Mouse (Mus musculus) liver, embryonic 16.5 days (tissue): ENCODE measurements around the gene Plpp3. TPM values are rescaled to one million over a fixed set of nuclear protein-coding genes. Genes with fewer than 3 reads are reported as not detected.

Experiments used
- ATAC-seq: fragments of 200-750 bp; cut with Nextera tagmentation; 2 replicates; pipeline ENCODE4 v1.8.0; 2017; ENCODE audit warnings: low read depth, mild to moderate bottlenecking, moderate number of reproducible peaks, moderate library complexity
- H3K27ac ChIP-seq: fragments of 300-500 bp; sonication (generic); 2 replicates; pipeline ENCODE4 v1.5.1; 2014; ENCODE audit warnings: mild to moderate bottlenecking, low read length
- H3K27me3 ChIP-seq: fragments of 300-500 bp; sonication (generic); 2 replicates; pipeline ENCODE4 v1.6.1; 2014; ENCODE audit warnings: low read depth, low read length, mixed read lengths; ENCODE audit not compliant: control insufficient read depth, insufficient read depth
- H3K36me3 ChIP-seq: fragments of 300-500 bp; sonication (generic); 2 replicates; pipeline ENCODE4 v1.6.1; 2014; ENCODE audit warnings: mild to moderate bottlenecking; ENCODE audit not compliant: control insufficient read depth, insufficient read depth
- H3K4me1 ChIP-seq: fragments of 300-500 bp; sonication (generic); 2 replicates; pipeline ENCODE4 v1.6.1; 2014; ENCODE audit warnings: low read depth, low read length, mixed read lengths; ENCODE audit not compliant: control insufficient read depth
- H3K4me2 ChIP-seq: fragments of 300-500 bp; sonication (generic); 2 replicates; pipeline ENCODE4 v1.6.1; 2014; ENCODE audit warnings: low read depth, low read length, mixed read lengths
- H3K4me3 ChIP-seq: fragments of 300-500 bp; sonication (generic); 2 replicates; pipeline ENCODE4 v1.5.1; 2014; ENCODE audit warnings: low read depth, mild to moderate bottlenecking, low read length
- H3K9ac ChIP-seq: fragments of 300-500 bp; sonication (generic); 2 replicates; pipeline ENCODE4 v1.6.1; 2014; ENCODE audit warnings: low read depth, low read length
- H3K9me3 ChIP-seq: fragments of 300-500 bp; sonication (generic); replicated peaks from 2 replicates; pipeline ENCODE4 v1.6.1; 2016; ENCODE audit warnings: low read length; ENCODE audit not compliant: control insufficient read depth
- WGBS: fragments of 180-500 bp; shearing (Covaris S2); extraction: QIAGEN DNeasy Blood & Tissue Kit; methylation state at CpG from one replicate; pipeline ENCODE4 v1.1.7; 2014; ENCODE audit not compliant: insufficient replicate concordance; 5-methylcytosine and 5-hydroxymethylcytosine counted together
- polyA plus RNA-seq: library from polyadenylated mRNA; unstranded; fragments of >200 nt; fragmentation: Nextera tagmentation; extraction: Ambion mirVana; gene quantifications from 2 replicates; pipeline ENCODE4 v1.2.1, GENCODE M21; 2015

Gene Plpp3
- polyA plus RNA-seq, 1 experiment from 2014 or later: 21.2 TPM

DNA sequence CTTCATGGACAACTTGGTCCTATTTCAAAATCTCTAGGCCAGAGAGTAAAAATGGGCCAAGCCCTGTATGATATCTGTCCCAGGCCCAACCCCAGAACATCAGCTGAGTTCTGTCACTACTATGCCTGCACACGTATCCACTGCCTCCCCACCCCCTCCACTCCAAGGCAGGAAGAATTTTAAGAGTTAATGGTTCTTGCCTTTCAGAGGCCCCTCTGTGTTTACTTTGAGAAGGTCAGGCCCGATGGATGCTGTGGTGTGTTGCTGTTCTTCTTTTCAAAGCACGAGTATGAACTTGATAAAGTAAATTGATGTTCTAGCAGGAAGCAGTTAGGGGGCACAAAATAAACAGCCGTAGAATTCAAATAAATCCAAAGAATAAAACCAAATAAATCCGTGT is 35.5 kb downstream of the Plpp3 start:
- Histone ChIP-seq H3K4me2 (no peak overlapping the region), H3K9ac (no peak overlapping the region), H3K4me3 (no peak overlapping the region), H3K27ac (no peak overlapping the region), H3K9me3 (no peaks in the 10 kb centered on the region), H3K27me3 (no peaks in the 10 kb centered on the region), H3K4me1 (no peaks in the 10 kb centered on the region; the same call in none of the 2 replicates), H3K36me3 (no peaks in the 10 kb centered on the region)
- WGBS: 38% methylated on average over 5 of the region's 5 CpGs
- ATAC-seq: no peak

DNA sequence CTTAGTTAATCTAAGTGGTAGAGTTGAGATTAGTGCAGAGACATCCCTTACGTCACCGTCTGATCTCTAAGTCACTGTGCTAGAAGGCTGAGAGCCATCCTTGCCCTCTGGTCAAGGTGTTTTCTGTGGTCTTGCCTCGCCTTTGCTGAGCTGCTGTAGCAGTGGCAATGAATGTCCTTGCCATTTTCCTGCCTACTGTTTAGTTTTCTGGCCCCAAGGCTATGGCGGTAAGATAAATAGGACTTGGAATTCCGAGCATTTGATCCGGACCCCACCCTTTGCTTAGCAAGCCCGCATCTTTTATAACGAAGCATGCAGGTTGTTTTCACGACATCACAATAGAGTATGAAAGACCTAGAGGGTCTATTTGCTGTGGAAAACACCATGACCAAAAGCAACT is 38.1 kb downstream of the Plpp3 start:
- no peaks in the 10 kb centered on the region for H3K27me3 ChIP-seq
- H3K9ac ChIP-seq: no peak overlapping the region
- H3K4me3 ChIP-seq: no peak overlapping the region
- ATAC-seq: no peak
- no peak overlapping the region for H3K27ac ChIP-seq
- H3K4me1 ChIP-seq: no peaks in the 10 kb centered on the region; the same call in none of the 2 replicates
- WGBS: 71% methylated on average over 9 of the region's 9 CpGs
- H3K4me2 ChIP-seq: no peak overlapping the region
- no peaks in the 10 kb centered on the region for H3K36me3 ChIP-seq
- no peaks in the 10 kb centered on the region for H3K9me3 ChIP-seq

DNA sequence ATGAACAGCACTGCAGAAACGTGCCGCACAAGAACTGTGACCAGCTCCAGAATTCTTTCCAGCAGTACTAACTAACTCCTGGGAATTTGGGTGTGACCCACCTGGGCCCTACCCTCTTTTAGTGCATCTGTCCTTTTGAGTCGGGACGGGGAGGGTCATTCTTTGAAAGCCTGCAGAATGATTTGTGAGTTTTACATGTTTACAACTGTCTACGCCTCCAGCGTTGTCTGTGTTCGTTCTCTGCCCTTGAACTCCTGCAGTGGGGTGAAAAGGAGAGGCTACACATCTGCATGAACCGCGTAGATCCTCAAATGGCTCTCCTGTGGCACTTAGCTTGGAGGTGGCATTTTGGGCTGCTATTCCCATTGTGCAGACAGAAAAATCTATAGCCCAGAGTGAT is 39.0 kb downstream of the Plpp3 start:
- Histone ChIP-seq H3K4me3 (no peak overlapping the region), H3K27me3 (no peaks in the 10 kb centered on the region), H3K36me3 (no peaks in the 10 kb centered on the region), H3K27ac (no peak overlapping the region), H3K4me1 (no peaks in the 10 kb centered on the region; the same call in none of the 2 replicates), H3K9ac (no peak overlapping the region), H3K9me3 (no peaks in the 10 kb centered on the region), H3K4me2 (no peak overlapping the region)
- WGBS: 73% methylated on average over 9 of the region's 9 CpGs
- ATAC-seq: no peak

DNA sequence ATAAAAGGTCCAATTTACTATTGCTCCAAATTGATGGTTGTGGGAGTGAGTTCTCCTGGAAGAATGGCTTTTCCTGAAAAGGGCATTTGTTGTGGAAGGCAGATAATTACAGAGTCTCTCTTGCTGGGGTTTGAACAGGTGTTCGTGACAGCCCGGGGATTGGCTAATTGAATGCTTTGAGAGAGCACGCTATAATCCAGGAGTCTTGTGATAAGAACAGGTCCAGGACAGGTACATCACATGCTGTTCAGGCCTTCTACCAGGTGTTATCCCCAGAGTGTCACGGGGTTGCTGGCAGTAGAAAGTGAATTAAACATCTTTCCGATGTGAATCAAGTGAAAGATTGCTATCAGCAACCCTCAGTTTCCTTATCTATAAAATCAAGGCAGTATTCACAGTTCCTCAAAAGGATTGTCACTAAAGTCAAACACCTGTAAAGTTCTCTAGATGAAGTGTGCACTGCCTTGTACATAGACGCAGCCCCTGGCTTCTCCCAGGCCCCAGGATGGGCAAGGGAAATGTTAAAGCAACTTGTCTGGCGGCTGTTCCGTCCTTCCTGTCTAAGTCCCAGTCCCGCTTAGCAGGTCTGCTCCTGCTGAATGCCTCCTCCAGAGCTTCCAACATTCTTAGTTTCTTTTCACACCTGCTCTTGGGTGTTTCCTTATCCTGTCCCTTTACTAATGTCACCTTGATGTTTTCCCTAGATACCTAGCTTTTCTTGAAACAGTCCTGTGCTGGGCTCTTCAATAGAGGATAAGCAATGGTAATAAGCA is 40.0 kb downstream of the Plpp3 start:
- Histone ChIP-seq H3K36me3 (no peaks in the 10 kb centered on the region), H3K4me2 (no peak overlapping the region), H3K27me3 (no peaks in the 10 kb centered on the region), H3K27ac (no peak overlapping the region), H3K4me1 (no peaks in the 10 kb centered on the region), H3K9me3 (no peaks in the 10 kb centered on the region), H3K9ac (no peak overlapping the region), H3K4me3 (no peak overlapping the region)
- ATAC-seq: no peak
- 71% methylated on average over 9 of the region's 9 CpGs for WGBS

DNA sequence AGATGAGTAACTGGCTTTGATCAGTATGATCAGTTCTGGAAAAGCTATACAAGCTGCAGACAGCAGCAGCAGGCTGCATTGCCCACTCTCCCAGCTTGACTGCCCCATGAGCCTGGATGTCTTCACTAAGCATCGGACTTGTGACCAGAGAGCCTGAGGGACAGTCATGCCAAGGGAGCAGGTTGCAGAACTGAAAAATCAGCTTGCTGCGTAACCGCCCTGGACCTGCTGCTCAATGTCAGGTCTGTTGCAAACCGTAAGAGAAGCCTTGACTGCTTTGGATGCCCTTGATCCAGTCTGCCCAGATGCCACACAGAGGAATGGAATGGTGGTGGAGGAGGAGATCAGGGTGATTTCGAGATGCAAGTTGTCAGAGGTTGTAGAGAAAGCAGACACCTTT is 41.5 kb downstream of the Plpp3 start:
- no peak overlapping the region for H3K4me2 ChIP-seq
- H3K4me1 ChIP-seq: no peaks in the 10 kb centered on the region
- no peaks in the 10 kb centered on the region for H3K27me3 ChIP-seq
- ATAC-seq: no peak
- no peaks in the 10 kb centered on the region for H3K36me3 ChIP-seq
- no peak overlapping the region for H3K27ac ChIP-seq
- H3K4me3 ChIP-seq: no peak overlapping the region
- 70% methylated on average over 5 of the region's 5 CpGs for WGBS
- H3K9ac ChIP-seq: no peak overlapping the region
- H3K9me3 ChIP-seq: no peaks in the 10 kb centered on the region

DNA sequence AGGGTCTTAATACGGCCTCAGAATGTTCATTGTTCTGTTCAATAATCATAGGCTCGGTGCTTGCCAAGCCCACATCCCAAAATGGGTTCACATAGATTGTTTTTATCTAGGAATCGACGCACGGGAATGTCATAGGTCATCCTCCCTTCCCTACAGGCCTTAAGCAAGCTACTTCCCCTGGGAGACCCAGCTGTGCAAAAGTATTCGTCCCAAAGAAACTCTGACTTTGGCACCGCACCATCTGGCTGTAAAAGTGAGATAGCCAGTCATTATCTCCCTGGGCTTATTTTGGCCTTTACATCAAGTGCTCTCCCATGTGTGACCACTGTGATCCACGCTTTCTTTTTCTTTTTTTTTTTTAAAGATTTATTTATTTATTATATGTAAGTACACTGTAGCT is 42.2 kb downstream of the Plpp3 start:
- no peak overlapping the region for H3K9ac ChIP-seq
- ATAC-seq: no peak
- H3K4me1 ChIP-seq: no peaks in the 10 kb centered on the region
- 68% methylated on average over 8 of the region's 8 CpGs for WGBS
- H3K4me3 ChIP-seq: no peak overlapping the region
- no peaks in the 10 kb centered on the region for H3K9me3 ChIP-seq
- H3K27ac ChIP-seq: no peak overlapping the region
- H3K4me2 ChIP-seq: no peak overlapping the region
- H3K27me3 ChIP-seq: no peaks in the 10 kb centered on the region
- no peaks in the 10 kb centered on the region for H3K36me3 ChIP-seq

DNA sequence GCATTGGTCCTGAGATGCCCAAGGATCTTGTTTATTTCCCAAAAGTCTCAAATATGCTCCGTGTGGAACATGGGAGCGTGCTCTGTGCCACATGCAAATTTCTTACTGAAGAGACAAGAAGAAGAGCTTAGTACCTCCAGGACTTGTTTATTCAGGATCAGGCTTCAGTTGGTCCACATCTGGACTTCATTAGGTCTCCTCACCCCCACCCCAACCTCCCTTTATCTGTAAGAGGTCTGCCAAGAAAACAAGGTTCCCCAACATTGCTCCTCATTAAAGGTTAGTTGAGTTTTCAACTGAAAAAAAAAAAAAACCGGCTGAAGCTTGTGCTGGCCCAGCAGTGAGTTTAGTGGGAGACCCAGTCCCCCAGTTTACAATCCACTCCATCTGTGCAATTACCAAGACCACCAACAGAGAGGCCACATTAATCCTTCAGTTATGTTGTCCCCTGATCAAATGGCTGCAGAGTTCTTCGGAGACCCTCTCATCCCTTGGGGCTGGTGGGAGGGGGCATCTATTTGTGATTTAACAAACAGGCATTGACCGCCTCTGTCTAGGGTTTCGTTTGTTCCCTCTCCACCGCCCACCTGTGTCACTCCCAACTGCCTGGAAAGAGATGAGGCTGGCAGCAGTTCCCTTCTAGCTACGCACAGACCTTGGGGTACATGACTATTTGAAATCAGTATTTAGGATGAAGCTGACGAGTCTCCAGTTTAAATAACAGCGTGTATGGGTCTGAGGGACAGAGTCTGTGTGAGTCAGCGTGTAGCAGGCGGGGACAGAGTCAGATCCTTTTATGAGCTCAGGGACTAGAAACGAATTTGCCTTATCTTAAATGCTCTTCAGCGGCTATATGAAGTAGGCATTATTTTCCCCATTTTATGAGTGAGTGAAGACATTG is 43.7 kb downstream of the Plpp3 start:
- WGBS: 52% methylated on average over 14 of the region's 14 CpGs
- Histone ChIP-seq H3K9ac (no peak overlapping the region), H3K9me3 (no peaks in the 10 kb centered on the region), H3K4me1 (no peaks in the 10 kb centered on the region), H3K36me3 (no peaks in the 10 kb centered on the region), H3K4me3 (no peak overlapping the region), H3K27me3 (no peaks in the 10 kb centered on the region), H3K27ac (no peak overlapping the region), H3K4me2 (no peak overlapping the region)
- no peak for ATAC-seq

DNA sequence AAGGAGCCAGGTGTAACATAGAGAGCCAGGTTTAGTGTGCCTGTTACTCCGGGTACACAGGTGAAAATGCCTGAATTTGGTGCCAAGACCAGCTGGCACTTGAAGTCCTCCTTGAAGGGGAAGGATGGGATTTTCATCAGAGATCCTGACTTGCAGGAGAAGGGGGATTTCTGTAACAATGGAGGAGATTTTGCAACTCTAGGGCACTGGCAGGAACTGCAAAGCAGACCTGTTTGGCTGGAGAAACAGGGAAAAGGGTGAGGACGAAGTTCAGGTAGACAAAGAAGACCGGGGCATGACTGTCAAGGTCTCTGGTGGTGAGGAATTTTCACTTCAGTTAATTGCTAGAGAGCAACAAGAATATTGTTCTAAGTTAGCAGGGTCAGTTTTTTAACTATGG is 45.3 kb downstream of the Plpp3 start:
- H3K4me1 ChIP-seq: no peaks in the 10 kb centered on the region
- H3K9ac ChIP-seq: no peak overlapping the region
- no peak overlapping the region for H3K27ac ChIP-seq
- H3K27me3 ChIP-seq: no peaks in the 10 kb centered on the region
- no peaks in the 10 kb centered on the region for H3K9me3 ChIP-seq
- ATAC-seq: no peak
- H3K36me3 ChIP-seq: no peaks in the 10 kb centered on the region
- WGBS: 58% methylated on average over 3 of the region's 3 CpGs
- no peak overlapping the region for H3K4me3 ChIP-seq
- no peak overlapping the region for H3K4me2 ChIP-seq

DNA sequence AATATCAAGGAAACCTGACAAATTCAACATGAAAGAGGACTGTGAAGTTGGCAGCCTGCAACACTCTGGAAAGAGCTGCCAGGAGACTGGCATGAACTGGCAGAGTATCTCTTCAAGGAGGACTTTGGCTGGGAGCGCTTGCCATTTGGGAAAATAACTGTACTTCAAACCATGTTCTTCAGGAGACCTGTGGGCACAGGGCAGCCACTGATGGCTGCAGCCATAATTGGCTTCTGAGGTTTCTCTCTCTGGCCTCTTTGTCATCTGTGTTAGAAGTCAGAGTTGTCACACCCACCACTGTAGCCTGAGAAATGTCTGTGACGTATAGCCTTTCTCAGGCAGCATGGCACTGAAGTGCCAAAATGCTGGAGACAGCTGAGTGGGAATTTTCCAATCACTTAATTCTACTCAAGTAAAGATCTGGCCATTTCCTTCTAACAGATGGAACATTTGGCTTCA is 46.2 kb downstream of the Plpp3 start:
- Histone ChIP-seq H3K27ac (no peak overlapping the region), H3K9ac (no peak overlapping the region), H3K4me2 (no peak overlapping the region), H3K36me3 (no peaks in the 10 kb centered on the region), H3K9me3 (no peaks in the 10 kb centered on the region), H3K27me3 (no peaks in the 10 kb centered on the region), H3K4me1 (no peaks in the 10 kb centered on the region), H3K4me3 (no peak overlapping the region)
- no peak for ATAC-seq
- 70% methylated on average over 2 of the region's 2 CpGs for WGBS
